Mouse (Mus musculus) spleen, adult 2 months (tissue): ENCODE measurements around the gene Eya3. TPM values are rescaled to one million over a fixed set of nuclear protein-coding genes. Genes with fewer than 3 reads are reported as not detected.

Experiments
- DNase-seq, 2 experiments: peaks; one replicate each; pipeline versions ENCODE4 v3.0.0 to v3.0.0-alpha.2; 2012 to 2021; ENCODE audit warnings: low spot score in 2 of 2, low read depth in 1 of 2
- H3K27ac ChIP-seq: fragments of 200-500 bp; 2 replicates; pipeline ENCODE4 v1.5.1; 2012; ENCODE audit warnings: low read length, inconsistent platforms; ENCODE audit not compliant: insufficient read depth
- H3K27me3 ChIP-seq: fragments of 200-500 bp; 2 replicates; pipeline ENCODE4 v1.6.1; 2012; ENCODE audit warnings: mild to moderate bottlenecking, moderate library complexity, low read length, inconsistent platforms; ENCODE audit not compliant: control insufficient read depth, insufficient read depth
- H3K36me3 ChIP-seq: fragments of 200-500 bp; 2 replicates; pipeline ENCODE4 v1.6.1; 2012; ENCODE audit warnings: mild to moderate bottlenecking, low read length, inconsistent platforms; ENCODE audit not compliant: control insufficient read depth, insufficient read depth
- H3K4me1 ChIP-seq: fragments of 200-500 bp; 2 replicates; pipeline ENCODE4 v1.6.1; 2011; ENCODE audit warnings: inconsistent platforms; ENCODE audit not compliant: control insufficient read depth, insufficient read depth, insufficient read length
- H3K4me3 ChIP-seq: fragments of 200-500 bp; 2 replicates; pipeline ENCODE4 v1.5.1; 2011; ENCODE audit warnings: mild to moderate bottlenecking, inconsistent platforms; ENCODE audit not compliant: insufficient read depth, insufficient read length; ENCODE audit errors: extremely low read depth
- CTCF ChIP-seq: fragments of 200-500 bp; IDR thresholded peaks from 2 replicates; pipeline ENCODE4 v1.5.1; 2011; ENCODE audit warnings: mild to moderate bottlenecking, inconsistent platforms; ENCODE audit not compliant: insufficient read depth, insufficient read length, insufficient replicate concordance; ENCODE audit errors: extremely low read depth
- POLR2A ChIP-seq: fragments of 200-500 bp; IDR thresholded peaks from 2 replicates; pipeline ENCODE4 v1.6.1; 2011; ENCODE audit warnings: low read depth, low read length, inconsistent platforms
- WGBS: fragments of 180-500 bp; shearing (Covaris S2); methylation state at CpG from one replicate; pipeline ENCODE4 v1.1.7; 2018; 5-methylcytosine and 5-hydroxymethylcytosine counted together
- polyA plus RNA-seq: library from polyadenylated mRNA; depleted of rRNA; stranded (reverse); fragments of >200 nt; gene quantifications from 2 replicates; pipeline ENCODE4 v1.2.3, GENCODE M21; 2012; rRNA removed

Gene Eya3
- polyA plus RNA-seq, 1 experiment = 22.0 TPM

DNA sequence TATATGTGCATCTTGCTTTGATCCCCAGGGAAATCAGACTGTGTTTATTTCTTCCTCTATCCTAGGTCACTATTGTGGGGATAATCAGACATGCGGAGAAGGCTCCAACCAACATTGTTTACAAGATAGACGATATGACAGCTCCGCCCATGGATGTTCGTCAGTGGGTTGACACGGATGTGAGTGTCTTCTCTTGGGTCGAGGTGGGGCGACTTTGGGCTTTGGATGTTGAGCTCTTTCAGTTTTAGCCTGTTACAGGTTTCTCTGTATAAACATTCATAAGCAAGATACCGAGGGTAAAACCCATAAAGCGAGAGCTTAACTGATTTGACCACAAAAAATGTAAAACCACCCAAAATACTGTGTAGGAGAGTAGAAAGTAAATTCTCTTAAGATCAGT, 133.0 kb downstream of the Eya3 start:
- no peak for TF ChIP-seq CTCF
- TF ChIP-seq POLR2A = no peak
- no peak for DNase-seq

More for the DNA sequence above, 133.0 kb downstream of the Eya3 start:
- no peaks in the 10 kb centered on the region for H3K4me1 ChIP-seq
- no peak overlapping the region for H3K27ac ChIP-seq
- no peak overlapping the region for H3K4me3 ChIP-seq
- H3K36me3 ChIP-seq = peaks cover 34% of the 10 kb centered on the region
- WGBS = 92% methylated on average over 9 of the region's 9 CpGs
- no peaks in the 10 kb centered on the region for H3K27me3 ChIP-seq

Other genes starting within 250 kb of the Eya3 start
- gene Phactr4, start 216.5 kb upstream of the Eya3 start, polyA plus RNA-seq = 5.5 and 5.7 TPM in 2 replicates
- gene Med18, start 175.1 kb upstream of the Eya3 start, polyA plus RNA-seq = 3.0 and 3.7 TPM in 2 replicates
- gene Sesn2, start 128.5 kb upstream of the Eya3 start, polyA plus RNA-seq = 9.3 and 9.4 TPM in 2 replicates
- 69.5 and 73.4 TPM in 2 replicates for gene Atpif1, start 105.3 kb upstream of the Eya3 start, polyA plus RNA-seq
- 17.8 and 18.2 TPM in 2 replicates for gene Dnajc8, start 103.4 kb upstream of the Eya3 start, polyA plus RNA-seq
- 10.5 and 10.6 TPM in 2 replicates for gene Ptafr, start 74.9 kb upstream of the Eya3 start, polyA plus RNA-seq
- 3.4 and 7.8 TPM in 2 replicates for gene Xkr8, start 93.6 kb downstream of the Eya3 start, polyA plus RNA-seq
- 1.5 and 4.2 TPM in 2 replicates for gene Smpdl3b, start 118.3 kb downstream of the Eya3 start, polyA plus RNA-seq
- gene Rpa2, start 129.3 kb downstream of the Eya3 start, polyA plus RNA-seq = 15.4 and 19.9 TPM in 2 replicates
- 55.0 and 68.8 TPM in 2 replicates for gene Themis2, start 157.4 kb downstream of the Eya3 start, polyA plus RNA-seq
- 21.3 and 25.0 TPM in 2 replicates for gene Ppp1r8, start 204.2 kb downstream of the Eya3 start, polyA plus RNA-seq
- 6.3 and 6.8 TPM in 2 replicates for gene Stx12, start 245.5 kb downstream of the Eya3 start, polyA plus RNA-seq